Mouse (Mus musculus) right cerebral cortex, postnatal 36 days (tissue): ENCODE measurements around the gene Itpkc.

ENCODE experiments used
- DNase-seq, 2 experiments: peaks; one replicate each; pipeline ENCODE4 v3.0.0; 2022; ENCODE audit warnings: low spot score in 2 of 2, mixed read lengths in 1 of 2

Gene Itpkc

DNA sequence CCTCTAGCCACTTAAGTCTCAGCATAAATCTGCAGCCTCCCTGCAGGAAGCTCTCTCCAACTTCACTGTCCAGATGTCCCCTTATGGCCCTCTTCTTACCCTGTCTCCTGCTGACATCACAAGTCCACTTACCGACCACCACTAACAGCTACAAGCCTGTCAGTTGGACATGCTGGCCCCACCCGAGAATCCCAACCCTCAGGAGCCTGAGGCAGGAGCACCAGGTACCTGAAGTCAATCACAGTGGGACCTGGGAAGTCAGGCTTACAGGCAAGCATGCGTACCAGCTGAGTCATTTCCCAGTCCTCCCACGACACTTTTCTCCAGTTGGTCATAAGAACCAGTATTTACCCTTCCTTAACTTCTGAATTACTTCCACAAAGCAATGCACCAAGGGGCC is 34.7 kb downstream of the Itpkc start:
- no peak for DNase-seq

DNA sequence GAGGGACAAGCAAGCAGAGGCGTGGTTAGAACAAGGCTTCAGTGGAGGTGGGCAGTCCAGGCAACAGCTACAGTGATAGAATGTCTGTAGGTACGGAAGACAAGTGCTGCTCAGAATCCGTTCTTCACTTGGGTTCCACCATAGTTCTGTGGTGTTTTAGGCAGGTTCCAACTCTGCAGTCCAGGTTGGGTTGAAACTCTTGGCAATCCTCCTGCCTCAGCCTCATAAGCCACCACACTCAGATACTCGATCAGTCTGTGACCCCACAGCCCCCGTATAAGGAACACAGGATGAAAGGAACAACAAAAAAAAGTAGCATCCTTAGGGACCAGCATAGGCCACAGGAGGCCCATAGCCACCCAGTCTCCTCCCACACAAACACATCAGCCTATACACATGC is 36.0 kb downstream of the Itpkc start:
- no peak for DNase-seq

DNA sequence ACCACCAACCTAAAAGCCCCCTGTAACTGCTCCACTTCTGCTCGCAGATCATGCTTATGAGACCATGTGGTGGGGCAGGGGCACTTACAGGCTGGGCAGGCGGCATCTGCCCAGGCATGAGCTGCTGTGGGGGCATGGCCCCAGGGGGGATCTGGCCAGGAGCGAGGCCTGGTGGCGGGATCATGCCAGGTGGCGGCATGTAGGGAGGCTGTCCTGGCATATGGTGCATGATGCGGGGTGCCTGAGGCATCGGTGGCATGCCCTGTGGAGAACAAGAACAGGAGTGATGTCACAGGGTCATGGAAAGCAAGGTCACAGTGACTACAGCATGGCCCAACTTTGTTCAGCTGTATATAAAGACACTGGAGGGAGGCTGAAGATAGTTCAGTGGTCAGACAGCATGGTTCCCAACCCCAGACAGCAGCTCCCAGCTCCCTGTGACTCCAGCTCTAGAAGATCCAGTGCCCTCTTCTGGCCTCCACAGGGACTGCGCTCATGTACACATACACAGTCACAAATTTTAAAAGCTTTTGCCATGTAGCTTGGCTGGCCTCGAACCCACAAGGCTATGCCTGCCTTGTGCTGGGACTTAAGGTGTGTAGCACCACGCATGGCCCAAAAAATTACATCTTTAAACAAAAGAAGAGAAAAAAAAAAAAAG is 39.1 kb downstream of the Itpkc start:
- DNase-seq, result no peak

DNA sequence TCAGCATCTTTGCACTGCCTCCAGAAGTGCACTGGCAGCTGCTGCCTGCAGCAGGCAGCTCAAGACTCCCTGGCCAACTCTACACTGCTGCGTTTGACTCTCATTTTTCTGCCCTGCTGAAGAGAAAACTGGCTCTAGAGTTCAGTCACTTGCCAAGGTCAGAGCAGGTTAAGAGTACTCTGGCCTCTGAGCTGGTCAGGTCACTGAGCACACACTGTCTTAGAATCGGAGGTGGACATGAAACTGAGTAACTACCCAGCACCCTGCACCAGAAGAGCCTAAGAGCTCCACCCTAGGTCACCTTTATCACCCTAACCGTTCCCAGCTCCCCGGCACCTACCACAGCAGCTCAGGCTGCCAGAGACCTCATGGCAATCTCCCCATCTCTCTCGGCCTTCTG is 42.5 kb downstream of the Itpkc start:
- DNase-seq, result no peak

DNA sequence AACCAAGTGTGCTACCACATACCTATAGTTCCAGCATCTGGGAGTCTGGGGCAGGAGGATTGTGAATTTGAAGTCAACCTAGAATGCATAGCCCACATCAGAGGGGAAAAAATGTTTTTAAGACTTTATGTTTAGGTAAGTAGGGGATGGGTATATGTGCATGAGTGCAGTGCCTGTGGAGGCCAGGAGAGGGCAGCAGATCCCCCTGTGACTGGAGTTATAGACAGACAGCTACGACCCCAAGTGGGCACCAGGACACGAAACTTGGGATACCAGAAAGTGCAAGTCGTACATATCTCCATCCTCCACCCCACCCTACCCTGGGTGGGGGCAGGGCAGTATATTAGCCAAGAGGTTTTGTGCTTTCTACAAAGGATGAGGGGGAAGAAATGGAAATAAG is 43.5 kb downstream of the Itpkc start:
- DNase-seq, result no peak

DNA sequence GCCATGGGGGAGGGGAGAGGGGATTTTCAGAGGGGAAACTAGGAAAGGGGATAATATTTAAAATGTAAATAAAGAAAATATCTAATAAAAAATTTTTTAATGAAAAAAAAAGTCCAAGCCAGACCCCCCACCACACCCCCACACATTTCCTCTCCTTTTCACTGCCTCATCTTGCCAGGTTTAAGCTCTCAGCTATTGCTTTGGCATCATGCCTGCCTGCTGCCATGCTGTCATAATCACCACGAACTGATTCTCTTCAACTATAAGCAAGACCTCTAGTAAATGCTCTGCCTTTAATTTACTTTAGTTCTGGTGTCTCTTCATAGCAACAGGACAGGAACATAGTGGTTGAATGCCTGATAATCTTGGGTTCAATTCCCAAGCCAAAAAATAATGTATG is 46.0 kb downstream of the Itpkc start:
- DNase-seq, result no peak

DNA sequence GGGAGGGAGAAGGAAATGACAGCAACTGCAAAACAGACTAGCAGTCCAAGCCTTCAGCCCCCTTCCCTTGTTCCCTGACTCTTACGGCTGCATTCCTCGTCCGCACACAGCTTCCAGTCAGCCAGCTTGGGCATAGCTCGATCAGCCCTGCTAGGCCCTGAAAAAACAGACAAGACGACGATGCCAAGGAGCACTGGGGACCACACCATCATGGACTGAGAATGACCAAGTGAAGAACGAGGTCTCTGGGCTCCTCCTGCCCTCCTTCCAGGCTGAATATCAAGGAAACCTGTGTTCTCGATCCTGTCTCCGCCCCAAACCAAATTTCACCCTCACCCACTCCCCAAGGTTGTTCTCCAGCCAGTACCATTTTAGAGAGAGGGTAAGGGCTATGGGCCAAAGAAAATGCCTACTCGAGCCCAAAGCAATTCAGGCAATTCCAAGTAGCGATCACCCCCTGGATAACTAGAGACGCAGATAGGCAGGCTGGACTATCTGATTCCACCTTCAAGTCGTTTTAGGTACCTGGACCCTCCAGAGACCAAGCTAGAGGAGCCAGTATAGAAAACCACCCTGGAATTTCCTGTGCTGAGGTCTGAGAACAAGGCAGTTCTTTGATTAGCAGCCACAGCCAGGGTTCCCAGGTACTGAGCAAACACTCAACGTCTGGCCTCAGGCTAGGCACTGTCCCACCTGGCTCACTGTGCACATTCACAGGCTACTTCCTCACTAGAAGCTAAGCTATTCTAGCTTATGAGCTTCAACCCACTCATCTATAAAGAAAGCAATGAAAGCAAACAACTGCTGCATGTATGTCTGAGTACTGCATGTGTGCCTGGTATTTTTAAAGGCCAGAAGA is 47.4 kb downstream of the Itpkc start, which contains the start of the genes Gm21983 and Mia:
TSS of gene Gm21983 (minus strand) at position 250 of the 859 bp plus-strand sequence.
TSS of gene Mia (minus strand) at position 321 of the 859 bp plus-strand sequence.
- DNase-seq, result no peak

DNA sequence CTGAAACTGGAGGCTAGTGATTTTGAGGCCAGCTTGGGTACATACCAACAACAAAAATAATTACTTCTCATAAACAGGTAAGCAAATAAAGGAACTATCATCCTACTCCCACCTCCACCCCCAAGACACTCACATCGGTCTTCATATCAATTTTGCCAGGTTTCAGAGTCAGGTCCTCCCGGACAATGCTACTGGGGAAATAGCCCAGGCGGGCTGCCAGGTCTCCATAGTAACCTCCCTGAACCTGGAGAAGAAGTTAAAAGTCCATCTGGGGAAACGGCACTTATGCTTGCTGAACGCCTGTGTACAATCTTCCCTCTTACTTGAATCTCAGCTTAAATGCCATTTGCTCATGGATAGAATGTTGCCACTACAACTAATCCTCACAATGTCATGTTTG is 48.4 kb downstream of the Itpkc start:
- DNase-seq, result no peak

DNA sequence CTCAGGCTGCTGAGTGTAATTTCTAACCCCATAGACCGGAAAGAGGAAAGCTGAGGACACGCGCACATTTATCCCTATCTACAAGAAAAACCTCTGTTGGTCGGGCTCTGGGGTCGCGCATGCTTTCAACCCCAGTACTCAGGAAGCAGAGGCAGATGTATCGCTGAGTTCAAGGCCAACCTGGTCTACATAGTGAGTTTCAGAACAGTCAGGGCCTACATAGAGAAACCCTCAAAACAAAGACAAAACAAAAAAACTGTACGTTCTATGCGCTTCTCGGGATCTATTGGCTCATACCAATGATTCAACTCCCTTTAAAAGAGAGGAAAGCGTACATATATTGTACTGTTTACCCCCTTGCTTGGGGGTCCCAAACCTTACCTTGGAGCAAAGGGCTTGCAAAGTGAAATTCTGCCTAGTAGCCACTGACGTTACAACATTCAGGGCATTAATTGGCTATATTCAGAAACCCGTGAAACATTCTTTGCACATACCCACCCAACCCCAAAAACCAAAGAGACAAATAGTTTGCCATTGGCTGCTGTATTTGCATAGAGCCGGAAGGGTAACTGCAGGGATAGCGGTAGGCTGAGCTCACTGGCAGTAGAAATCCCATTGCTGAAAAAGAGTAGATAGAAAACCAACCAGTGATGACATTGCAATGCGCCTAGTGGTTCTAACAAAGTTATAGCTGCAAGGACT is 49.1 kb downstream of the Itpkc start:
- no peak for DNase-seq

DNA sequence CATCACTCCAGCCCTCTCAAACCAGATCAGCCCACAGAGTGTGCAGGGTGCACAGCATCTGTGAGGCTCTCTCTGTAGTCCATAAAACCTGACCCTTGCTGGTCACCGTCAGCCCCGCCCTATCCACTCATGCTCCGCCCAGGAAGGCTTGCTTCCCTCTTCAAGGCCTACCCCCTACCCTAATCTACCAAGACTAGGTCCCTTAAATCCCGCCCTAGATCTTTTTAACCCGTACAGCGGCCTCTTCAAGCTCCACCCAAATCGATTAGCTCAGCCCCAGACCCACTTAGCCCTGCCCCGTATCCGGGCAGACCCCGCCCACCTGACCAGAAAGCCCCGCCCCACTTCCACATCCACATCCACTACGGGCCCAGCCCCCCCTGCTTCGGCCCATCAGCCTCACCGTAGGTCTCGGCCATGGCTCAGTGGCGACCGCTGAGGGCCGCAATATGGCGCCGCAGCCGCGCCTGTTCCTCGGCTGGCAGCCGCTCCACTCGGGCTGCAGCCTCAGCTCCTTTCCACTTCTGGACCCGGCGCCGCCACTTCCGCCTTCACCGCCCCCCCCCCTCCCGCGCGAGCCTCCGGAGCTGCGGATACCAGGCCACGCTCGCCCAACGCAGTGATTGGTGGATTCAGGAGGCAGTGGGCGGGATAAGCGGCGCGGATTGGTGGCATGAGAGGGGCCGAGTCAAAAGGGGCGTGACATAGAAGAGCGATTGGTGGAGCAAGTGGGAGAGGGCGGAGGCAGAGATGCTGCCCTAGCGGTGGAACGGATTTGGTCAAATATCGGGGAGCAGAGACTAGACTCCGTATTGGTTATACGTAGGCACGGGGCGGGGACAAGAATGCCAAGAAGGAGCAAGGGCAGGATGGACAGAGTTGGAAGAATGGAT is 49.9 kb downstream of the Itpkc start, which contains the start of gene Rab4b:
TSS of gene Rab4b (minus strand) at position 573 of the 893 bp plus-strand sequence.
- peak; percentile 99 to 100 for DNase-seq

DNA sequence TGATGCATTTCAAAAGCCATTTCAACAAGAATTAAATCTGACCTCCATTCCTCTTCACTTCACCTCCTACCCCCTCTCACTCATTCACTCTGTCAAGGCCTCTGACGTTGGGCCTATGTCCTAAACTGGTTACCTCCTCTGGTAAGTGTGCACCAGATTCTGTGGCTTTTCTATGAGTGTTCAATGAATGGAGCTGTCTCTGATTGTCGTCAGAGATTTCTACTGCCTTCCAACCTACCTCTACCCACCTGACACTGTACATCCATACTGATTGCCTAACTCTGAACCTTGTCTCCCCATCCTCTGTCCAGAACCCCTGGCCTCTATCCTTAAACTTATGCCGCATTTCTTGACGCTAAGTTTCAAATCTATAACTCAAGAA is 50.5 kb downstream of the Itpkc start:
- DNase-seq, result no peak

DNA sequence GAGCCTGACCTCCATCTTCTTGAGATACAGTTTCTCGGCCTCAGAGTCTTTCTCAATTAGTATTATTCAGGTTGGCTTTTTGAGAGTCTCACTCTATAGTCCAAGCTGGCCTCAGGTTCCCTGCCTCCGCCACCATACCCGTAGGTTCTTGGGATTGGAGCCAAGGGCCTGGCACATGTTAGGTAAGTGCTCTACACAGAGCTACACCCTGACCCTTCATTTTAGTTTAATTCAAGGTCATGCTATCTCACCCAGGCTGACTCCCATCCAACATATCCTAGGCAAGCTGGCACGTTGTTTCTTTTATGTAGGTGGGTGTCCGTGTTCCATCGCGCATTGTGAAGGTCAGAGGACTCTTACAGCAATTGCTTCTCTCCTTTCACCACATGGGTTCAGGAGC is 53.6 kb downstream of the Itpkc start:
- DNase-seq, result no peak

DNA sequence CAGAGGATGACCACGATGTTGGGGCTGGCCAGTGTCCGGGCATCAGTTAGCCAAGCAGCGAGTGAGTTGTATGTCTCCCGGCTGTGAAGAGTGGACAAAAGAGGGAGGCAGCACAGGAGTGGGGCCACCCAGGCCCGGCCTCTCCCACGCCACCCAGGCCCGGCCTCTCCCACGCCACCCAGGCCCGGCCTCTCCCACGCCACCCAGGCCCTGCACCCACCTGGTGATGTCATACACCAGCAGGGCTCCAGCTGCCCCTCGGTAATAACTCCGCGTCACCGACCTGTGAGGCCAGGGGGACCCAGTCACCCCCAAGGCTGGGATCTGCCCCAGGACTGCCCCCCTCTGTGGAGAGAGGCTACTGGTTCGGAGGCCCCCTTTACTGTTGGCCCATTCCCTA is 54.0 kb downstream of the Itpkc start:
- DNase-seq, result no peak

DNA sequence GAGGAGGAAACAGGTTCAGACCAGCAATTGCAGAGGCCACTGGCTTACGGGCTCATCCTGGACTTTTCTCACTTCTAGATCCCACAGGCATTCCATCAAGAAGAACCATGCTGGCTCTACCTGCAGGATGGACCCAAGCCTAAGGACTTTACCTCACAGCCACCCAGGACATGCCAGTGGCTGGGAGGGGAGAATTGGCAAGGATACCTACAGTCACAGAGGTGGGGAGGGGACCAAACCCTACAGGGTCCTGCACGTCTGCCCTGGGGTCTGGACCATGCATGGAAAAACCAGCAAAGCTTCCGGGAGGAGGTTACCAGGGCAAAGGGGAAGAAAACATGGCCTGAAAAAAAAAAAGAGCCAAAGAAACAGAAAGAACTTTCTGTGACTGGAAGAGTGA is 57.5 kb downstream of the Itpkc start:
- no peak for DNase-seq

DNA sequence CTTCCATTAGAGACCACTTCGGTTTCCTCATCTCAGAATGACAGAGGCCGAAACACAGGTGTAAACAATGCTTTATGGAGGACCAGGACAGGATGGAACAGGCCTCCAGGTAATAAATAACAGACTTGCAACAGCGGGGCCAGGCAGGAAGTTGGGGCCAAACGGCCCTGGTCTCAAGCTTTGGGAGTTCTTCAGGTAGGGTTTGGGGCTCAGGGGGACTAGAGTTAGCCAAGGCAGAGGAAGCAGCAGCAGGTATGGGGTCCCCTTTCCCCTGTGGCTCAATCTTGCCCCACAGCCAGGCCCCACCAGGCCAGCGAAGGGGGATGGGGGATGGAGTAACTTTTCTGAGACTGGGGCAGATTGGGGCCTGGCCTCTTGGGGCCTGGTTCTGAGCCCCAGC is 60.1 kb downstream of the Itpkc start:
- no peak for DNase-seq

DNA sequence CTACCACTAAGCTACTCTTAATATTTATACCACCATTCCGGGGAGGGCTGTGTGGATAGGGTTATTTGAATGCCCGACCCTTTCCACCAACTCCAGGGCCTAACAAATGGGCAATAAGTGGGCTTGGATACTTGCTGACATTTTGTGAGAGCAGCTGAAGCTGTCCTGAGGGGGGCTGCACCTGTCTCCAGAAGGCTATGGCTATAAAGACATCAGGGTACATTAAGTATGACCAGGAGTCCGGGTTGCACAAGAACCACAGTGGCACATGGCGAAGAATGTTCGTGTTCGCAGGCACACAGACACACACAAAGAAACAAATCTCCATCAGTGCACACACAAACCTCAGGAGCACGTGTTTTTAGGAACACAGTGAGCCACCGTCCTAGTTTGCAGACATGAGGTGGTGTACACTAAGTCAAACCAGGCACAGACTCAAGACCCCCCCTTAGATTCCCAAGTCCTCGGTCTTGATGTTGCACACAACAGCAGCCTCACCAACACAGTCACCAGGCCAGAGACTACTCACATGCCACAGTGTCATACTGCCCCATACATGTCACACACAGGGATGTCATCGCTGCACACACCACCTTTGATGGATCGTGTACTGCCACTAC is 60.9 kb downstream of the Itpkc start:
- no peak for DNase-seq

DNA sequence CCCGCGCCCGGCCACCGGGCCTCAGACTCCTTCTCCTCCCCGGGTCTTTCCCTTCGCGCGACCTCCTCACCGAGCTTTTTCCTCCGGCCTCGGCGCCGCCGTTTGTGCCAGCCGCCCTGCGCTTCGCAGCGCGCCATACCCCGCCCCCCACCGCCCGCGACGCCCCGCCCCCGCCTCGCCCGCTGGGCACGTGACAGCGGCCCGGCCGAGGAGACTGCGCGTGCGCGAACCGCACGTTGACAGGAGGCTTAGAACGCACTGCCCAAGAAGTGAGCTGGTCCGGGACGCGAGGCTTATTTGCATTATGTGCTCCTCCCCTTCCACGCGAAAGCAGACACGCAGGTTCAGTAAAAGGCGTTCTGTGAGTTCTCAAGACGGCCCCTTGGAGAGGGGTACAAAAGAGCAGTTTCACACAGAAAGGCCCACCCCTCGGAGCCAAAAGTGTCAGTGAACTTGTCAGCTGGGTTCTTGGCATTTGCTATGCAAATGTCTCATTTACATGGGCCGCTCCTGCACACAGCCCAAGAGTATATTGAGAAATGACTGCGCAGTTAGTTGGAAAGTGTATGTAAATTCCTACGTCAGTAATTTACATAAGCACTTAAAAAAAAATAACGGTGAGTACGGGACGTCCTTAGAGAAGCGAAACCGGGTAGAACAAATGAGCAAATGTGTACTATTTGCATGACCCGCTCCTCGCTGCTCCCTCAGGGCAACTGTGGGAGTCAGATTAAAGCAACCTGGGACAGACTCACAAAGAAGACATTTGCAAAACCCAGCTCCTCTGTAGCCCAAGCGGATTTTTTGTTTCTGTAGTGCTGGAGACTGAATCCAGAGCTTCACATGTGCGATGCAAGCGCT is 61.6 kb downstream of the Itpkc start, which contains the start of gene Egln2:
TSS of gene Egln2 (minus strand) at position 189 of the 861 bp plus-strand sequence.
- peak; percentile 93 to 95 for DNase-seq

DNA sequence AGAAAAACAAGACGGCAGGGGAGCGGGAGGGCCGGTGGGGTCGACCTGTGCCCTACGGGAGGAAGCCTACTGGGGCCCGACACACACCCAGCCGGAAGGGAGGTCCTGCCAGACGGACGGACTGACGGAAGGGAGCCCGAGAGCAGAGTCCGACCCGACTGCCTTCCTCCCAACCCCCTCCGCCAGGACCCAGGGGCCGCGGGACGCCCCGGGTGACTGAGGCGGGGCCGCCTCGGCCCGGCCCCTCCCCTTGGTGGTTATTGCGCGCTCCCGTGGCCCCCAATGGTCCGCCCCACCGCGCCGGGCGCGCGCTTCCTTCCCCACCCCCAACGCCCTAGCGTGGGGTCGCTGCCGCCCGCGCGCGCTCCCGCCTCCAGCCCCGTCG is 62.2 kb downstream of the Itpkc start:
- peak; percentile 55 to 67 for DNase-seq

DNA sequence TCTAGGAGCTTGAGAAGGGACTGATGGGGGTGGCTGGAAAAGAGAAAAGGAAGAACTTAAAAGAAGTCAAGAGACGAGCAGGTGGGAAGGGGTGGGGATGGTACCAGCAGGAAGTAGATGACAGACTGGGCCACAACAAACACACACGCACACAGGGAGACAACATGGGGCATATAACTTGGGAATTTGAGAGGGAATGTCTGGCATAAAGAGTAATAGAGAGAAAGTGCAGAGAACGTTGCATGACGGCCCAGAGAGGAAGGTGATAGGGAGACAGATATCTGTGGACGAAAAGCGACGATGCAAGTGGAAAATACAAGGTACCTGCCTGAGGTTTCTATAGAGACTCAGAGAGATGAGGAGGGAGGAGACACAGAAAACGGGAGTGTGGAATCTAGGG is 62.8 kb downstream of the Itpkc start:
- DNase-seq, result no peak
